Mouse (Mus musculus) liver, adult 2 months (tissue): ENCODE data around the gene Ak5.

ENCODE experiments used
- CTCF ChIP-seq: fragments of 200-500 bp; IDR thresholded peaks from 2 replicates; pipeline ENCODE4 v1.5.1; 2011; ENCODE audit warnings: low read depth, low read length, control low read depth
- POLR2A ChIP-seq: fragments of 200-500 bp; IDR thresholded peaks from 2 replicates; pipeline ENCODE4 v1.6.1; 2011; ENCODE audit warnings: low read length, control low read depth; ENCODE audit not compliant: insufficient read depth; ENCODE audit errors: extremely low read depth

DNA sequence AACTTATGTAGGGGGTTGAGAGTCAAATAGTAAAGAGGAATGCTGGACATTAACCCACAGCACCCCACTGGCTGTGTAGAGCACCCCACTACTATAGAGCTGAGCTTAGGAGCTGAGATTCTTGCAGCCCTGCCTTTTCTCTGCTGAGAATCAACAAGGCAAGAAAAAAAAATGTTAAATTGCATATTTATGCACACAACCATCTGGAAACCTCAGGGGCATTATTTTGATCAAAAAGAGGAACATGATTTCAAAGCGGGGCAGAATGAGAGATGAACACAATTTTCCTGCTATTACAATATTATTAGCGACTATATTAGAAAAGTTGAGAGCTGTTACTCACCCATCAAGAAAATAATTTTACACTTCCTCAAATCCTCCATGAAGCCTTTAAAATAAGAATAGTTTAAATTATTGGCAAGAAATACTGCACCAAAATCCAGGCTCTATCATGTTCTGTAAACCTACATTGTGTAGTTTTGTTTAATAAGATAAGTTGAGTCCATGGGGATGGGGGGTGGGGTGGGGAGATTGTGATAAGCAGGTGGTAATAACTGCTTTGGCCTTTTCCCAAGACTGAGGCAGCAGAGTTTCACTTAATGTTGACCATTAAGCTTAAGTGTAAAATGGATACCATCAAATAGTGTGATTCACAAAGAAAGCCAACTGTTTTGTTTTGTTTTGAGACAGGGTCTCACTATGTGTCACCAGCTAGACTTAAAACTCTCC lies 169.0 kb downstream of the Ak5 start:
- TF ChIP-seq CTCF (no peak), POLR2A (no peak)
